11 mouse cellular contexts compared by ENCODE assay signal in genomic region chr8:93668306-93668705, GRCm38 (mm10).
DNase-seq lines count a peak whose midpoint lies in the region; ATAC-seq lines count a peak whose summit lies in the region.
"Had no signal": no experiment of that assay in that cellular context is flagged by ENCODE, and none has a peak within 500 bp of the region (broad histone marks: within the 10 kb centered on the region; RNA-seq: fewer than 3 reads in every experiment).

No protein-coding gene starts in this region.

- H3K9me3 ChIP-seq in heart, embryonic 11.5 days (replicated peaks; ENCODE audit: control insufficient read depth, low read length) = no peaks in the 10 kb centered on the region
- H3K9me3 ChIP-seq in midbrain, embryonic 16.5 days (replicated peaks; ENCODE audit: control insufficient read depth, low read length, poor library complexity, severe bottlenecking) = no peaks in the 10 kb centered on the region
- no peaks in the 10 kb centered on the region for H3K9me3 ChIP-seq in midbrain, embryonic 13.5 days
- no peaks in the 10 kb centered on the region for H3K9me3 ChIP-seq in kidney, embryonic 16.5 days (ENCODE audit: low read length)
- no peaks in the 10 kb centered on the region for H3K9me3 ChIP-seq in intestine, embryonic 15.5 days
- H3K9me3 ChIP-seq: limb, embryonic 12.5 days; megakaryocyte, embryonic 14.5 days had no signal

- ATAC-seq in heart, embryonic 11.5 days (replicated peaks; ENCODE audit: insufficient number of reproducible peaks, low FRiP score, low TSS enrichment) = no peak
- 0 out of 2 replicates have a peak, but pooled peaks have one; percentile 25 for ATAC-seq in midbrain, embryonic 16.5 days
- no peak for ATAC-seq in midbrain, embryonic 13.5 days
- ATAC-seq in kidney, embryonic 16.5 days (ENCODE audit: low FRiP score, low TSS enrichment) = 0 out of 2 replicates have a peak, but pooled peaks have one; percentile 31
- ATAC-seq in intestine, embryonic 15.5 days = no peak
- ATAC-seq: intestine, postnatal 0 days had no signal

- 51% methylated on average over 7 of the region's 7 CpGs for WGBS in heart, embryonic 11.5 days (ENCODE audit: insufficient replicate concordance)
- 61% methylated on average over 7 of the region's 7 CpGs for WGBS in midbrain, embryonic 16.5 days
- 70% methylated on average over 7 of the region's 7 CpGs for WGBS in midbrain, embryonic 13.5 days
- 27% methylated on average over 7 of the region's 7 CpGs for WGBS in kidney, embryonic 16.5 days
- WGBS in intestine, embryonic 15.5 days = 57% methylated on average over 7 of the region's 7 CpGs

- H3K4me1 ChIP-seq in heart, embryonic 11.5 days (ENCODE audit: control insufficient read depth, insufficient read depth, low read length) = 0 out of 2 replicates have a peak, but pooled peaks cover 3% of the 10 kb centered on the region
- no peaks in the 10 kb centered on the region for H3K4me1 ChIP-seq in midbrain, embryonic 16.5 days (ENCODE audit: control insufficient read depth, insufficient read depth, low read length)
- no peaks in the 10 kb centered on the region for H3K4me1 ChIP-seq in midbrain, embryonic 13.5 days (replicated peaks)
- peaks cover 7% of the 10 kb centered on the region; the same call in 1 of the 2 replicates for H3K4me1 ChIP-seq in kidney, embryonic 16.5 days (ENCODE audit: insufficient read depth, low read length)
- H3K4me1 ChIP-seq in intestine, embryonic 15.5 days (replicated peaks) = no peaks in the 10 kb centered on the region
- H3K4me1 ChIP-seq: limb, embryonic 12.5 days; megakaryocyte, embryonic 14.5 days had no signal

- H3K4me2 ChIP-seq in heart, embryonic 11.5 days = no peak overlapping the region
- H3K4me2 ChIP-seq in midbrain, embryonic 16.5 days (ENCODE audit: low read length) = no peak overlapping the region
- H3K4me2 ChIP-seq in midbrain, embryonic 13.5 days (replicated peaks) = no peak overlapping the region
- no peak overlapping the region for H3K4me2 ChIP-seq in kidney, embryonic 16.5 days (replicated peaks; ENCODE audit: low read depth, low read length)
- H3K4me2 ChIP-seq in intestine, embryonic 15.5 days (replicated peaks) = no peak overlapping the region
- H3K4me2 ChIP-seq: limb, embryonic 12.5 days had no signal

- no peak overlapping the region for H3K4me3 ChIP-seq in heart, embryonic 11.5 days (ENCODE audit: low read depth, low read length)
- no peak overlapping the region for H3K4me3 ChIP-seq in midbrain, embryonic 16.5 days (ENCODE audit: low read depth, low read length)
- H3K4me3 ChIP-seq in midbrain, embryonic 13.5 days (replicated peaks) = no peak overlapping the region
- no peak overlapping the region for H3K4me3 ChIP-seq in kidney, embryonic 16.5 days (ENCODE audit: low read length)
- no peak overlapping the region for H3K4me3 ChIP-seq in intestine, embryonic 15.5 days (replicated peaks)
- H3K4me3 ChIP-seq: limb, embryonic 12.5 days; megakaryocyte, embryonic 14.5 days had no signal

- H3K27me3 ChIP-seq in heart, embryonic 11.5 days (ENCODE audit: control insufficient read depth, insufficient read depth, low read length) = no peaks in the 10 kb centered on the region
- no peaks in the 10 kb centered on the region for H3K27me3 ChIP-seq in midbrain, embryonic 16.5 days (ENCODE audit: control insufficient read depth, insufficient read depth, low read depth, low read length)
- H3K27me3 ChIP-seq in midbrain, embryonic 13.5 days = no peaks in the 10 kb centered on the region
- no peaks in the 10 kb centered on the region for H3K27me3 ChIP-seq in kidney, embryonic 16.5 days (ENCODE audit: insufficient read depth, low read length)
- no peaks in the 10 kb centered on the region for H3K27me3 ChIP-seq in intestine, embryonic 15.5 days (replicated peaks)
- H3K27me3 ChIP-seq: limb, embryonic 12.5 days; megakaryocyte, embryonic 14.5 days had no signal

- no peak overlapping the region for H3K9ac ChIP-seq in heart, embryonic 11.5 days (ENCODE audit: low read depth, low read length)
- no peak overlapping the region for H3K9ac ChIP-seq in midbrain, embryonic 16.5 days (ENCODE audit: low read depth, low read length)
- no peak overlapping the region for H3K9ac ChIP-seq in midbrain, embryonic 13.5 days (replicated peaks)
- H3K9ac ChIP-seq in kidney, embryonic 16.5 days (replicated peaks; ENCODE audit: low read length) = no peak overlapping the region
- no peak overlapping the region for H3K9ac ChIP-seq in intestine, embryonic 15.5 days
- H3K9ac ChIP-seq: limb, embryonic 12.5 days had no signal

- no peak overlapping the region for H3K27ac ChIP-seq in heart, embryonic 11.5 days (ENCODE audit: low read depth, low read length)
- no peak overlapping the region for H3K27ac ChIP-seq in midbrain, embryonic 16.5 days (ENCODE audit: low read length)
- H3K27ac ChIP-seq in midbrain, embryonic 13.5 days = no peak overlapping the region
- H3K27ac ChIP-seq in kidney, embryonic 16.5 days (ENCODE audit: low read length) = no peak overlapping the region
- no peak overlapping the region for H3K27ac ChIP-seq in intestine, embryonic 15.5 days
- H3K27ac ChIP-seq: limb, embryonic 12.5 days had no signal

- no peaks in the 10 kb centered on the region for H3K36me3 ChIP-seq in heart, embryonic 11.5 days (ENCODE audit: control insufficient read depth, insufficient read depth, low read length)
- H3K36me3 ChIP-seq in midbrain, embryonic 16.5 days (ENCODE audit: control insufficient read depth, insufficient read depth, low read length) = no peaks in the 10 kb centered on the region
- H3K36me3 ChIP-seq in midbrain, embryonic 13.5 days = no peaks in the 10 kb centered on the region
- H3K36me3 ChIP-seq in kidney, embryonic 16.5 days (ENCODE audit: insufficient read depth, low read length) = no peaks in the 10 kb centered on the region
- H3K36me3 ChIP-seq in intestine, embryonic 15.5 days = no peaks in the 10 kb centered on the region
- H3K36me3 ChIP-seq: limb, embryonic 12.5 days had no signal

- peak; percentile 12 to 41 for DNase-seq in heart, adult 18-20 months
- DNase-seq in lung, postnatal 4 days = peak; percentile 34 to 53
- DNase-seq: thymus, adult 18-20 months had no signal

Comparison
In these comparisons a context has a peak if more than half of its experiments do, and no peak if none do; other contexts are left out.
1. ATAC-seq: peak in midbrain, embryonic 16.5 days (single experiment) and kidney, embryonic 16.5 days (single experiment); none in heart, embryonic 11.5 days (single experiment), midbrain, embryonic 13.5 days (single experiment) and intestine, embryonic 15.5 days (single experiment).